Mouse (Mus musculus) lung, postnatal 14 days (tissue): ENCODE measurements at regions not wholly inside any gene's neighbourhood (a gene's known extent, or its start where the extent isn't known, plus 50 kb on each side); places are given as distances from the start of the nearest gene placed in this dataset.
A peak's percentile ranks its signal among the peaks of the same experiment; 100 is the strongest.
"Not testable (repeated sequence)": the region's sequence is repeated elsewhere in the genome, so short reads cannot be mapped to it uniquely, and the experiment has no call there.

Experiments used
- DNase-seq: peaks from one replicate; pipeline ENCODE4 v3.0.0; 2021

- not testable (repeated sequence) for DNase-seq
Measured at GRCm38 (mm10) chr1:161613658-161614057, 119.2 kb downstream of the Tnfsf18 start.

GRCm38 (mm10) chr1:161607446-161607845, 113.0 kb downstream of the Tnfsf18 start:
- DNase-seq = no peak

GRCm38 (mm10) chr1:161602150-161602549, 107.7 kb downstream of the Tnfsf18 start:
- DNase-seq = no peak

GRCm38 (mm10) chr1:161601167-161601566, 106.7 kb downstream of the Tnfsf18 start:
- DNase-seq = no peak

- DNase-seq = peak; percentile 4
Measured at GRCm38 (mm10) chr1:161598167-161598566, 103.7 kb downstream of the Tnfsf18 start.

GRCm38 (mm10) chr1:161576530-161576929, 82.1 kb downstream of the Tnfsf18 start:
- peak; percentile 14 for DNase-seq

- DNase-seq = no peak
Measured at GRCm38 (mm10) chr1:161575939-161576338, 81.5 kb downstream of the Tnfsf18 start.

GRCm38 (mm10) chr1:161575171-161575570, 80.7 kb downstream of the Tnfsf18 start:
- DNase-seq = no peak

- DNase-seq = no peak
Measured at GRCm38 (mm10) chr1:161570762-161571161, 76.3 kb downstream of the Tnfsf18 start.

GRCm38 (mm10) chr1:161567826-161568225, 73.4 kb downstream of the Tnfsf18 start:
- no peak for DNase-seq

GRCm38 (mm10) chr1:161560368-161560767, 65.9 kb downstream of the Tnfsf18 start:
- no peak for DNase-seq
